Mouse (Mus musculus): ENCODE data around the gene Set.

DNA sequence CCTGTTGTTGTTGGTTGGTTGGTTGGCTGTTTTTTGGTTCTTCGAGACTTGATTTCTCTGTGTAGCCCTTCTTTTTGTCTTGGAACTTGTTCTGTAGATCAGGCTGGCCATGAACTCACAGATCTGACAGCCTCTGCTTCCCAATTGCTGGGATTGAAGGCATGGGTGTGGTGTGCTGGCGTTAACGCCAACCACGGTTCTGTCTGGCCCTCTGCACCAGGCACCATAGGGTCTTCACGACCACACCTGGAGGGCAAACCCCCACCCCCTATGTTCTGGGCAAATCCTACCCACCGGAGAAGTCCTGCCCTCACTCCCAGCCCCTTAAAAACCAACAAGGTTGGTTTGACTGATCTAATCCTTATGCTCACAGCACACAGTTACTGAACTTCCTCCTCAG, 19.8 kb downstream of the Set start:
- no peak for TF ChIP-seq ZC3H11A (IDR thresholded peaks at IDR 0.05; ENCODE audit: borderline replicate concordance, low read depth, low read length)
- no peak for TF ChIP-seq MAFK (IDR thresholded peaks at IDR 0.05; ENCODE audit: insufficient read depth, low read depth, low read length)
- no peak for TF ChIP-seq CHD2 (IDR thresholded peaks at IDR 0.05; ENCODE audit: low read depth, low read length)
- no peak; the same call in 1 of the 2 replicates for TF ChIP-seq ZNF384 (IDR thresholded peaks at IDR 0.05; ENCODE audit: low read depth, low read length)
